Mouse (Mus musculus) retina, adult 2 months (tissue): Measurements from ENCODE around the gene 0610040J01Rik.

ENCODE experiments used
- DNase-seq: peaks from one replicate; pipeline ENCODE4 v3.0.0-alpha.2; 2012; ENCODE audit warnings: low read depth, low spot score

0610040J01Rik gene

DNA sequence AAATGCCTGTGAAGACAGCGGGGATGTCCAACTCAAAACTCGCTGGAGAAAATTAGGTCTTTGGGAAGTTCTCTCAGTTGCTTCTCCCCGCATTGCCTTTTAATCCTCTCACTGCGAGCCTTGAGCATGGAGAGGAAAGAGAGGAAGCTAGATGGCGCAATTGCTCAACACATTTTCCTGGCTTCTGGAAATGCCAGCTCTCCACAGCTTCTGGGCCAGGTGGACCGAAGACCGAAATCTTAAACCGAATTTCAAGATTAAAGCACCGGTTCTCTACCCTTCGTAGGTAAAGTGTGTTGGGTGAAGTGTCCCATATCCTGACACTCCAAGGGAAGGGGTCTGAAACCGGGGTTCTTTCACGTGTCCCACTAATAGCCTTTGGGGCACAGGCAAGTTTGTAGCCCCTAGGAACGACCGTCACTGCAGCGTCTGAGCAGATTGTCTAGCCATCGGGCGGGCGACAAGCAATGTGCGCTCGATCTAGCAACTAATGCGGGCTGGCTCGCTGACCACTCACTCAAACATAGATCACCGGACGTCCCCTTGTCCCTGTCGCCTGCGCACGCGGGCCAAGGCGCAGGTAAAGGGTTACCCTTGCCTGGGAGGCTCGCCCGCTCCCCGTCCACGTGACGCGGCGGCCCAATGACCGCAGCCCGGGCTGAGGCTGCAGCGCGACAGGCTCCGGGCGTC, at the start of gene 0610040J01Rik:
Gene 0610040J01Rik, plus strand, starts transcription at position 545 of the 690 bp plus-strand sequence.
- DNase-seq = peak; percentile 6

DNA sequence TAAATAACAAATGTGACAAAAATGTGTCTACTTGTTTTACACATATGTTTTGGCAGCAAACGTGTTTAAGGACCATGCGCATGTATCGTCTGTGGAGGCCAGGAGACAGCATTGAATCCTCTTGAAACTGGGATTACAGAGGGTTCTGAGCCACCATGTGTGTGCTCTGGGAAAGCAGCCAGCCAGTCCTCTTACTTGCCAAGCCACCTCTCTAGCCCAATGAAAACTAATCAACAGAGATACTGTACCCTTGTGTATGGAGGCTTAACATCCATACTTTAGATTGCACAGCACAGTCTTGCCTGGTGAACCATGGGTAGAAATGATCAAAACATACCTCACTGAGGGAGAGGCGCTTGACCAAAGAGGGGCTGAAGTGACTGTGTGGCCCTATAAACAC, 46.3 kb upstream of the 0610040J01Rik start:
- DNase-seq = no peak

- peak; percentile 30 for DNase-seq
Observed at GRCm38 (mm10) chr5:63766715-63767114, 45.4 kb upstream of the 0610040J01Rik start.

DNA sequence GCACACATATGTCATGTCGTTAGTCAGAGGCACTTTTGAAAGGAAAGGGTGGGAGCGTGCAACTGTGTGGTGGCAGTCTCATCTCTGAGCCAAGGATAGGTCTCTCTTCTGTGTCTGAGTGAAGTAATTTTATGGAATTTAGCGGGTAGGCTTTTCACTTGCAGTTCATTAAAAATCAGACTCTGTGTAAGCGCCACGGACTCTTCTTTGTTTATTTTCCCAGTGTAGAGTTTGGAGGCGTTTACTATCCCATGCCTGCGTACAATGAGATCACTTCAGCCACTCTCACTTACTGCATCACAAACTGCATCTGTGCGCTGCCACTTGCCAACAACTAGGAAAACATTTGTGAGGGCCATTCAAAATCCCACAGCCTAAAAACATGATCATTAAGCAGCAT, 44.7 kb upstream of the 0610040J01Rik start:
- DNase-seq = no peak

GRCm38 (mm10) chr5:63768220-63768619, 43.9 kb upstream of the 0610040J01Rik start:
- DNase-seq = no peak

GRCm38 (mm10) chr5:63772971-63773370, 39.2 kb upstream of the 0610040J01Rik start:
- DNase-seq = no peak

- DNase-seq = no peak
Observed at GRCm38 (mm10) chr5:63773603-63774002, 38.6 kb upstream of the 0610040J01Rik start.

DNA sequence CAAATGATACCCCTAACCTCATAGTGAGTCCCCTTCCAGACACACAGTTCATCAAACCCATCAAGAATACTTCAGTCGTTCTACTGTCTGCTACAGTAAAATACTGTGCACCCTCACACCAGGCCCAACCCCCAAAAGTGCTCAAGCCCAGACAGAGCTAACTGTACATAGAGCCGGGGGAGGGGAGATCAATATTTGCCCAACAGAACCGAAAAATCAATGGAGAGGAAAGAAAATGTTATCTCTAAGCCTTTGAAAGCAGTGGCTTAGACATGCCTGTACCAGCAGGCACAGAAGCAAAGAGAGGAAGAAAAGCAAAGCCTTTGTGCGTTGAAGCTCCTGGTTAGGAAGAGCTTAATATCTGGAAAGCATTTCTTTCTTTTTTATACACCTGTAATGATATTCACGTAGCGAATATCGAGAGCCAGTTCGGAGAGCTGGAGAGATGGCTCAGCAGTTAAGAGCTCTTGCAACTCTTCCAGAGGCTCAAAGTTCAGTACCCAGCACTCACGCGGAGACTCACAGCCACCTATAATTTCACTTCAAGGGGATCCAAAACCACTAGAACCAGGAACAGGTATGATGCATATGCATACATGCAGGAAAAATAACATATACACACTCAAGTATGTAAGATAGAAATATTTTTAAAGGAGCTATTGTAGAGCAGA, 23.9 kb upstream of the 0610040J01Rik start:
- no peak for DNase-seq

DNA sequence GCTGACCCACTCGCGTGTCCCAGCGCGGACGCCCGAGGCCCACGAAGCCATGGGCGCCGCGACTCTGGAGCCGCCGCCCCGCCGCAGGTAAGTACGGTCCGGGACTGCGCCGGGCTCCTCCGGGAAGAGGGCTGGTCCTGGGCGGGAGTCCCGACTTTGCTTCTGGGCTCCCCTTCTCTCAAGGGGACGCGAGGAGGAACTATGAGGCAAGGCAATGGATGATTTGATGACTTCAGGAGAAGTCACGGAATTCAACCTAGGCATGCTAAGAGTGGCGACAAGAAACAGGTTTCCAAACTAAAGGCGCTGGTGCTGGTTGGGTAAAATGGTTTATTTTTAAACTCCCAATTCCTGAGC, 324 bp downstream of the 0610040J01Rik start:
- no peak for DNase-seq

DNA sequence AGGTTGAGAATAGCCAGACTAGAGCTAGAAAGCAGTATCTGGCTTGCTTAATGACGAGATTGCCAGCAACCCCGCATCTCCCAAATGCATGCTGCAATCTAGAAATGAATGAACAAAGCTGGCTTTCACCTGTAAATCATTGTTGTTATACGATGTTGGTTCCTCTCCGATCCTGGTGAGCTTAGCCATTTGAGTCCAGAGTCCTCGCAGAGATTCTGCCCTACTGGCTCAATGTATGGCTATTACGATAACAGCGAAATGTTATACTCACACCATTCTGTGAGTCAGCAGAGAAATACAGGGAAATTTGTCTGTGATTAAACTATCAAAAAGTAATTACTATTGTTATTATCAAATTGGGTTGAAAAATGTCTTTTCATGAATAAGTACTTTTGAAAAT, 4.5 kb downstream of the 0610040J01Rik start:
- DNase-seq = no peak

DNA sequence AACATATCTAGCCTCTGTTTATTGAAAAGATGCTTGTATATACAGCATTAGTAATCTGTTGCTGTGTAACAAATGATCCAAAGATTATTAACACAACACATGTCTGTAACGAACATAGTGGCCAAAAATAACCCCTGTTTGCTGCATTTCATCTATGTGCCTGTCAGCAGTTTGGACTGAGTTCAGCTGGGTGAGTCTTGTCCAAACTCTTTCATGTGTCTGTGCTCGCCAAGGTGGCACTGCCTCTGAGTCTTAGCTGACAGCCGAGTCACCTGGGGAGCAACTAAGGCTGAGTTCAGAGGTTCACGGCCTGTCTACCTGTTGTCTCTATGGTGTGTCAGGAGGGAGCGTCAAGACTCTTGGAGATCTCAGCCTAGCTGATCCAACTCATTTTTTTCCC, 5.1 kb downstream of the 0610040J01Rik start:
- no peak for DNase-seq

DNA sequence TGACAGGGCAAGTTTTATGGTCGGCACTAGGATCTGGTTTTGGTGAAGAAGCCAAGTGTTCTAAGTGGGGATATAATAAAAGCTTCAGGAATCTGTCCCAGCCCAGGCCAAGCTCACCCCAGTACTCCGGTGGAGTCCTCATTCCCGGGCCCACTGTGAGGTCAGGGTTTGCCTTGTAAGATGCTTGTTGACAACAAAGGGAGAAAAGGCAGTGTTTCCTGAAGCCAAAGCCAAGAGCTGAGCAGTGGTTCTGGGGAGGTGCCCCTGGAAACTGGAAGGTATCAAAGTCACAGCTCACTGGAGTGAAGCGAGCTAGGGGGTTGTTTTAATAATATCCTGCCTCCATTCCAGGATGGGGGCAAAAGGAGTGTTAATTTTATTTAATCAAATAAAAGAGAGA, 6.8 kb downstream of the 0610040J01Rik start:
- no peak for DNase-seq

DNA sequence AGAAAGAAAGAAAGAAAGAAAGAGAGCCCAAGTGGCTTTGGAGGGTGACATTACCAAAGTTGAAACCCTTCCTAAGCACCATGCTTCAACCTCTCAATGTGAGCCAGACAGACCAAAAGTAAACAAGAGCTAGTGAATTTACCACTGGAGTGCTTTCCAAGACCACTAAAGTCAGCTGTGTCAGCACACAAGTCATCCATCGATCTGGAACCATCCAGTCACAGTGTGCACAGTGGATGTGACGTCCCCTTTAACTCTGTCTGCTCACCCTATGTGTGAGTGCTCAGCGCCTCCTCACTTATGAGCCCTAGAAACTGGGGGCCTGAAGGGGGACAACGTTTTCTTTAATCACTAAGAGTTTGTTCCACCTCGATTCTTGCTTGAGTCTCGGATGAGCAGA, 7.4 kb downstream of the 0610040J01Rik start:
- DNase-seq = no peak

DNA sequence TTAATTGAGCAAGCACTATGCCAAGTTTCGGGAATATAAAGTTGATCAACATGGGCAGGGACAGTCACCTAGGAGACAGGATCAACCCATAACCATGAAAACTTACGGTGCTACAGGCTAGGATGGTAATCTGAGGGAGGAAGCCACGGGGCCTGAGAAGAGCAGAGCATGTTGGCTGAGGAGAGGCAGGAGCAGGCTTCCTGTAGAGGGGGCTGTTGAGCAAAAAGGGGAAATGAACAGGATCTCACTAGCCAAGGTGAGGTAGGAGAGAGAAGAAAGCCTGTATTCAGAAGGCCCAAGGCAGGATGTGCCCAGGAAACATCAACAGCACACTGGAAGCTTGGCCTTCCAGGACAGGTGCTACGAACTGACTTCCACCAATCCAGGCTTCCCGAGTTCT, 9.0 kb downstream of the 0610040J01Rik start:
- no peak for DNase-seq

GRCm38 (mm10) chr5:63821860-63822259, 9.7 kb downstream of the 0610040J01Rik start:
- no peak for DNase-seq

DNA sequence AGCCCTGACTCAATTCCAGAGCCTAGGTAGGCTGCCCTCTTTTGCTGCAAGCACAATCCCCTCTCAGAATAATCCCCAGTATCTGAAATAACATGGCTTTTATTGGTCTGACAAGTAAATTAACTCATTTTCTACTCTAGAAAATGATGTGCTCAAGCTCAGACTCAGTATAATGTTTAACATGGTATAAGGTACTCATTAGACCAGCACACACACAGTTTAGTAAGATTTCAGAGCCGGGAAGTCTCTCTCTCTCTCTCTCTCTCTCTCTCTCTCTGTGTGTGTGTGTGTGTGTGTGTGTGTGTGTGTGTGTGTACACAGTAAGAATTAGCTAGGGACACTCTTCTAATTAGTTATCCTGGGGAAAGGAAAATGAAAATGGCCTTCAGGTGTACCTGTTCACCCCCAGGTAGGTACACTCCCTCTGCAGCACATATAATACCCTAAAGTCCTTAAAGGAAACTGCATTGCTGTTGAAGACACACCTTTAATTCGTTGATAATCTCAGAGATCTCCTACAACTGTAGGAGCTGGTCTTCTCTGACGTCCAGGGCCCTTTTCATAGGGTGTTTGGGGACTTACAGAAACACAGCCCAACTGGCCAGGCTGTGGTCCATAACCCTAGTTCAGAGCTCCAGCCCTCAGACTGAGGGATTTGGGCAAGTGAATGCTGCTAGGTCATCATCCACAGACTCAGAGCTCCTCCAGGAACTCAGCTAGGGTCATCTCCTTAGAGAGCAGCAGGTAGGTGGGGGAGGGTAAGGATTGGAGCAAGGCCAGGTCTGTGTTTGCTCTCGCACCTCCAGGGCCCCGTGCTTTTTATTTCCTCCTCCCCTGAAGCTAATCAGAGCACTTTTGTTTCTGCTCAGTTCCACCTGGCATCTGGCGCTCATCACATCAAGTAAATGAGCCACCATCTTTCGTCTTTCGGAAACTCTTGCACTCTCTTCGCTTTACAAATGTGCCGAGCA, 11.5 kb downstream of the 0610040J01Rik start:
- DNase-seq = no peak

DNA sequence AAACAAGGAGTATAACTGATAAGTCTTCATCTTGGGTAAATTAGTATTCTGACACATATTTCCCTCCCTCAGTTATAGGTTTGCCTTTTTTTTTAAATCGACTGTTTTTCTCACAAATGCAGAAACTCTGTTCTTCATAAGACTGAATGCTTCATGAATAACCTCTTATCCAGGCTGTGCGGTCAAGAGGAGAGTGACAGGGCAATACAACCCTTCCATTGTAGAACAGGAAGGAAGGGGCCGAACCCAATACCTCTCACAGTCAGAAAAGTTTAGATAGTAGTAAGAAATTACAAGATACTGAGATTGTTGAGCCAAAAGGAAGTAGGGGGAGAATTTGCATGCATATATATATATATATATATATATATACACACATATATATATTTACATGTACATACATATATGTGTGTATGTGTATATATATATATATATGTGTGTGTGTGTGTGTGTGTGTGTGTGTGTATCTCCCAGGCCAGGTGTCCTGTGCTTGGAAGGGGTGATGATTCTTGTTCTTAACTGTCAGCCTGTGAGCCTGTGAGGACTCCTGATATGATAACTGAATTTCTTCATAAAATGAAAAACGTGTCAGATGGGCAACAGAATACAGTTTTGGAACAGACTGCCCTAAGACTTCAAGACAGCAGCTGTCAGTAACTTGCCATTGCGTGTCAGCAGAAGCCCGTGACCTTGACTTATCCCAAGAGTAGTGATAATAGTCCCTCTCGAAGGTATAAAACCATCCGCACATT, 12.6 kb downstream of the 0610040J01Rik start:
- DNase-seq = no peak

- DNase-seq = no peak
Observed at GRCm38 (mm10) chr5:63825881-63826280, 13.7 kb downstream of the 0610040J01Rik start.

GRCm38 (mm10) chr5:63827006-63827405, 14.8 kb downstream of the 0610040J01Rik start:
- no peak for DNase-seq

DNA sequence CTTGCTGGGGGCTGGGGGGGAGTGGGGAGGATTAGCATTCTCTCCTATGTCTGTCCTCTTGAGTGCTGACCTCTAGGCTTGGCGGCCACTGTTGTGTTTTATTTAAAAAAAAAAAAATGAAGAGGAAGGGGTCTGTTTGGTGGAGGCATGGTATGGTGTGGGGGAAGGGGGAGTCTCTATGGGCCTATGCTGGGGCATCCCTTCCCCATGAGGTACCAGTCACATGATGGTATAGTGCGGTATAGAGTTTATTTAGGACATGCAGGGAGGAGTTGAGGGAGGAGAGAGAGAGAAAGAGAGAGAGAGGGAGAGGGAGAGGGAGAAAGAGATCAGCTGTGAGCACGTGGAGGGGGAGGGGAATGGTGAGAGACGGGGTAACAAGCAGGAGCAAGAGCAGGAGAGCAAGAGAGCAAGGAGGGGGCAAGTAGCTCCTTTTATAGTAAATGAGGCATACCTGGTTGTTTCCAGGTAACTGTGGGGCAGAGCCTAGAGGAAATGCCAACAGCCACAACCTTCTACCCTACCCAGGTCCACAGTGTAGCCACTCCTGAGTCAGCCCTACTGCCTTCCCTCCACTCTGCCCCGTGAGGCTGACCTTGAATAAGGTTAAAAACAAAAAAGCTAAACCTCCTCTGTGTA, 15.4 kb downstream of the 0610040J01Rik start:
- DNase-seq = no peak
